Mouse (Mus musculus) G1E (cell line): ENCODE results near the gene Slc25a53. TPM values are rescaled to one million over a fixed set of nuclear protein-coding genes. Genes with fewer than 3 reads are reported as not detected.

Experiments
- ATAC-seq: 2 replicates; pipeline ENCODE4 v1.8.0; 2016; ENCODE audit warnings: mild to moderate bottlenecking; ENCODE audit not compliant: insufficient number of reproducible peaks, poor library complexity, low FRiP score, severe bottlenecking; ENCODE audit errors: extremely low read depth
- DNase-seq: peaks from one replicate; pipeline ENCODE4 v3.0.0; 2012; ENCODE audit warnings: low spot score
- H3K27me3 ChIP-seq: 2 replicates; pipeline ENCODE4 v1.6.1; 2012; ENCODE audit warnings: mild to moderate bottlenecking, low read length, inconsistent platforms; ENCODE audit not compliant: insufficient read depth
- H3K36me3 ChIP-seq: replicated peaks from 2 replicates; pipeline ENCODE3; 2012; ENCODE audit warnings: mild to moderate bottlenecking, inconsistent platforms
- H3K4me1 ChIP-seq: 2 replicates; pipeline ENCODE4 v1.6.1; 2012; ENCODE audit warnings: low read depth, low read length, inconsistent platforms, mixed read lengths; ENCODE audit not compliant: insufficient read depth
- H3K4me3 ChIP-seq: 2 replicates; pipeline ENCODE4 v1.5.1; 2012; ENCODE audit warnings: low read depth, mild to moderate bottlenecking, inconsistent platforms, low read length, moderate library complexity, mixed read lengths
- H3K9me3 ChIP-seq: replicated peaks from 2 replicates; pipeline ENCODE4 v1.6.1; 2012; ENCODE audit warnings: inconsistent platforms
- CTCF ChIP-seq: IDR thresholded peaks from 2 replicates; pipeline ENCODE4 v1.5.1; 2012; ENCODE audit warnings: low read depth, low read length, inconsistent platforms, mixed read lengths
- GATA1 ChIP-seq: IDR thresholded peaks from 2 replicates; pipeline ENCODE4 v1.6.1; 2012; ENCODE audit warnings: borderline replicate concordance, low read length, inconsistent platforms, mixed read lengths
- GATA2 ChIP-seq: IDR thresholded peaks from 2 replicates; pipeline ENCODE4 v1.6.1; 2012; ENCODE audit warnings: low read depth, low read length, inconsistent platforms, borderline replicate concordance
- POLR2AphosphoS5 ChIP-seq: IDR thresholded peaks from 2 replicates; pipeline ENCODE4 v1.6.1; 2012; ENCODE audit warnings: low read depth, low read length, inconsistent platforms; ENCODE audit not compliant: insufficient replicate concordance
- TAL1 ChIP-seq: conservative IDR thresholded peaks from 2 replicates; pipeline ENCODE4 v1.6.1; 2012; ENCODE audit warnings: low read depth, low read length, inconsistent platforms, mixed read lengths
- polyA plus RNA-seq: library from polyadenylated mRNA; stranded (reverse); fragments of >175 nt; gene quantifications from 2 replicates; pipeline ENCODE4 v1.2.3, GENCODE M21; 2012
- total RNA-seq, 2 experiments: library from RNA; stranded (forward) in 1 of 2; stranded (reverse) in 1 of 2; fragments of 200-1000 nt in 1 of 2; fragments of >200 nt in 1 of 2; fragmentation: Nextera tagmentation in 1 of 2; gene quantifications; 2 replicates each; pipeline ENCODE4 v1.2.3; 2014 to 2017

Gene Slc25a53
- total RNA-seq (2014; fragmentation: Nextera tagmentation) (4.4 and 10.9 TPM in 2 replicates), total RNA-seq (2017) (9.4 and 11.1 TPM in 2 replicates), polyA plus RNA-seq (0.44 and 0.46 TPM in 2 replicates)

- Histone ChIP-seq H3K4me3 (peak within 1 kb of the TSS; percentile 72), H3K9me3 (no peaks in the 10 kb centered on the region), H3K4me1 (peaks cover 11% of the 10 kb centered on the region; the same call in 1 of the 2 replicates), H3K36me3 (peaks cover 6% of the 10 kb centered on the region), H3K27me3 (no peaks in the 10 kb centered on the region)
- no peak for TF ChIP-seq POLR2AphosphoS5
- TF ChIP-seq GATA2, result no peak
- no peak for TF ChIP-seq CTCF
- no peak for TF ChIP-seq GATA1
- TF ChIP-seq TAL1, result no peak
- peak; percentile 53 for DNase-seq
- ATAC-seq, result peak; percentile 96
Observed at GRCm38 (mm10) chrX:137038000-137038483, at the start of gene Slc25a53. Slc25a53 (minus strand) TSS chrX:137038302.

GRCm38 (mm10) chrX:137063202-137063601 is 25.1 kb upstream of the Slc25a53 start:
- DNase-seq, result no peak

GRCm38 (mm10) chrX:137049425-137050225 is 11.5 kb upstream of the Slc25a53 start, which contains the start of gene Fam199x:
Fam199x (plus strand) TSS chrX:137049594.
- ATAC-seq (peak; percentile 87), DNase-seq (peak; percentile 58)
- no peak for TF ChIP-seq GATA2
- no peak for TF ChIP-seq POLR2AphosphoS5
- TF ChIP-seq TAL1, result no peak
- no peak for TF ChIP-seq GATA1
- no peak for TF ChIP-seq CTCF
- H3K4me1 ChIP-seq, result peaks cover 21% of the 10 kb centered on the region
- no peaks in the 10 kb centered on the region for H3K9me3 ChIP-seq
- H3K4me3 ChIP-seq, result peak within 1 kb of the TSS; percentile 87
- no peaks in the 10 kb centered on the region for H3K27me3 ChIP-seq
- no peaks in the 10 kb centered on the region for H3K36me3 ChIP-seq

More at GRCm38 (mm10) chrX:137063202-137063601, 25.1 kb upstream of the Slc25a53 start:
- Histone ChIP-seq H3K9me3 (no peaks in the 10 kb centered on the region), H3K36me3 (peaks cover 6% of the 10 kb centered on the region), H3K4me3 (no peak overlapping the region), H3K4me1 (no peaks in the 10 kb centered on the region), H3K27me3 (no peaks in the 10 kb centered on the region)
- TF ChIP-seq GATA2 (no peak), CTCF (no peak), GATA1 (no peak), POLR2AphosphoS5 (no peak), TAL1 (no peak)
- no peak for ATAC-seq

- peak overlapping the region; percentile 87 for H3K4me3 ChIP-seq
- H3K9me3 ChIP-seq, result no peaks in the 10 kb centered on the region
- no peaks in the 10 kb centered on the region for H3K36me3 ChIP-seq
- ATAC-seq (0 out of 2 replicates have a peak, but pooled peaks have one; percentile 3), DNase-seq (no peak)
- no peaks in the 10 kb centered on the region for H3K27me3 ChIP-seq
- no peak for TF ChIP-seq GATA1
- no peak for TF ChIP-seq CTCF
- TF ChIP-seq TAL1, result no peak
- no peak for TF ChIP-seq POLR2AphosphoS5
- TF ChIP-seq GATA2, result no peak
- H3K4me1 ChIP-seq, result peaks cover 21% of the 10 kb centered on the region
Observed at GRCm38 (mm10) chrX:137049060-137049424, 10.9 kb upstream of the Slc25a53 start.

- no peak for ATAC-seq
Observed at GRCm38 (mm10) chrX:137038502-137038901, 400 bp upstream of the Slc25a53 start.

GRCm38 (mm10) chrX:137037470-137037999 is 567 bp downstream of the Slc25a53 start:
- Histone ChIP-seq H3K4me1 (peaks cover 11% of the 10 kb centered on the region; the same call in 1 of the 2 replicates), H3K27me3 (no peaks in the 10 kb centered on the region), H3K4me3 (peak overlapping the region; percentile 72), H3K9me3 (no peaks in the 10 kb centered on the region), H3K36me3 (peaks cover 6% of the 10 kb centered on the region)
- DNase-seq, result no peak
- ATAC-seq, result no peak
- TF ChIP-seq CTCF (no peak), TAL1 (no peak), GATA1 (no peak), POLR2AphosphoS5 (no peak), GATA2 (no peak)

More at GRCm38 (mm10) chrX:137038502-137038901, 400 bp upstream of the Slc25a53 start:
- no peaks in the 10 kb centered on the region for H3K9me3 ChIP-seq
- TF ChIP-seq CTCF (no peak), POLR2AphosphoS5 (no peak), TAL1 (no peak), GATA2 (no peak), GATA1 (no peak)
- H3K4me1 ChIP-seq, result peaks cover 11% of the 10 kb centered on the region; the same call in 1 of the 2 replicates
- peak overlapping the region; percentile 72 for H3K4me3 ChIP-seq
- peaks cover 6% of the 10 kb centered on the region for H3K36me3 ChIP-seq
- DNase-seq, result no peak
- H3K27me3 ChIP-seq, result no peaks in the 10 kb centered on the region
